In genomic region chr16:49830911-49831310, GRCm38 (mm10) we compare ENCODE assay signal across 8 mouse cellular contexts. TPM values are rescaled to one million over a fixed set of nuclear protein-coding genes. Genes with fewer than 3 reads are reported as not detected.
DNase-seq lines count a peak whose midpoint lies in the region; TF ChIP-seq lines count a peak whose summit lies in the region.
"Not testable (repeated sequence)": the region's sequence is repeated elsewhere in the genome, so short reads cannot be mapped to it uniquely, and the experiment has no call there.

No protein-coding gene starts in this region.

- H3K27ac ChIP-seq in cerebellum, adult 2 months (ENCODE audit: insufficient read depth, low read length) = not testable (repeated sequence)

- TF ChIP-seq POLR2A in cerebellum, adult 2 months (IDR thresholded peaks at IDR 0.05; ENCODE audit: borderline replicate concordance, insufficient read depth, low read length) = not testable (repeated sequence)

- not testable (repeated sequence) for H3K27me3 ChIP-seq in cerebellum, adult 2 months (ENCODE audit: control insufficient read depth, insufficient read depth, low read length)

- peak; percentile 24 for DNase-seq in cerebellum, adult 11 months
- peak; percentile 57 for DNase-seq in cerebellum, adult 11-12 months
- DNase-seq in cerebellum, adult 18-20 months = peak; percentile 31 to 39
- DNase-seq in cerebellum, adult 2 months = peak; percentile 34 to 80
- DNase-seq in cerebellum, adult 8-10 months = peak; percentile 33
- DNase-seq in cerebellum, adult 9-10 months = peak; percentile 86
- peak; percentile 67 for DNase-seq in cerebellum, adult 9-11 months
- peak; percentile 0 for DNase-seq in thymus, postnatal 25 days

- WGBS in cerebellum, adult 2 months = 17% methylated on average over 3 of the region's 3 CpGs

- H3K4me1 ChIP-seq in cerebellum, adult 2 months (ENCODE audit: control insufficient read depth, insufficient read depth, low read length) = not testable (repeated sequence)

- TF ChIP-seq CTCF in cerebellum, adult 2 months (IDR thresholded peaks at IDR 0.05; ENCODE audit: borderline replicate concordance, insufficient read depth, low read depth, low read length) = not testable (repeated sequence)

- not testable (repeated sequence) for H3K4me3 ChIP-seq in cerebellum, adult 2 months (replicated peaks; ENCODE audit: insufficient read depth, low read depth, low read length)

RNA-seq across cellular contexts. Expression of gene Cd47, which starts 30.6 kb away (rescaled TPM):
- polyA plus RNA-seq in cerebellum, adult 2 months (2012; rRNA removed) = 123 and 133 TPM in 2 replicates

Comparison
In these comparisons a context has a peak if more than half of its experiments do, and no peak if none do; other contexts are left out.
1. DNase-seq: peak in every context shown above with its lines; median percentile 86 in cerebellum, adult 9-10 months; 67 in cerebellum, adult 9-11 months; 57 in cerebellum, adult 11-12 months; 57 in cerebellum, adult 2 months; 35 in cerebellum, adult 18-20 months; 33 in cerebellum, adult 8-10 months; 24 in cerebellum, adult 11 months; 0 in thymus, postnatal 25 days.